Mouse (Mus musculus) layer of hippocampus, adult 2 months (tissue): ENCODE data around the gene Cope. TPM values are rescaled to one million over a fixed set of nuclear protein-coding genes. Genes with fewer than 3 reads are reported as not detected.
A peak's percentile ranks its signal among the peaks of the same experiment; 100 is the strongest.

Experiments
- DNase-seq, 2 experiments: peaks; one replicate each; pipeline ENCODE4 v3.0.0; 2022; ENCODE audit warnings: low spot score in 2 of 2
- H3K27ac ChIP-seq: fragments of 200-600 bp; 2 replicates; pipeline ENCODE4 v1.8.1; 2022
- H3K4me3 ChIP-seq: fragments of 200-600 bp; 2 replicates; pipeline ENCODE4 v1.8.1; 2022; ENCODE audit warnings: mild to moderate bottlenecking
- CTCF ChIP-seq: fragments of 200-600 bp; conservative IDR thresholded peaks from 2 replicates; pipeline ENCODE4 v1.8.1; 2022; ENCODE audit warnings: antibody characterized with exemption, mild to moderate bottlenecking, moderate library complexity
- total RNA-seq, 2 experiments: library from RNA; stranded (reverse); gene quantifications; 2 replicates each; pipeline ENCODE4 v1.2.3; 2021

Gene Cope
- total RNA-seq, 2 experiments from 2014 or later = 139 to 157 TPM

DNA sequence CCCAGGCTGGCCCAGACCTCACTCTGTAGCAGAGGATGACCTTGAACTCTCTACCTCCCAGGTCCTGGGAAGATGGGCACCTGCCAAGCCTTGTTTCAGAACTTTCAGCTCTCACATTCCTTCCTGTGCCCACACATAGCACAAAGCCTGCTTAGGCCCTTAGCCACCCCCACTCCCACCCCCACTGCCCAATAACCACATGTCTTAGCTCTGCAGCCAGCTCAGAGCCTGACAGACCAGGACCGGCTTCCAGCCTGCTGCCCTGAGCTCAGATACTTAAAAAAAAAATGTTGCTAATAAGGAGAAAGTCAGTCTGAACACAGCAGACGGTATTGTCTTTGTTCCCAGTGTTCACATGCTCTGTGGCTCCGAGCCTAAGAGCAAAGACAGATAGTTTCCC is 21.3 kb upstream of the Cope start:
- Histone ChIP-seq H3K4me3 (no peak overlapping the region), H3K27ac (peak overlapping the region; percentile 90)
- no peak for TF ChIP-seq CTCF
- peak in 1 of 2 experiments; percentile 10 for DNase-seq

DNA sequence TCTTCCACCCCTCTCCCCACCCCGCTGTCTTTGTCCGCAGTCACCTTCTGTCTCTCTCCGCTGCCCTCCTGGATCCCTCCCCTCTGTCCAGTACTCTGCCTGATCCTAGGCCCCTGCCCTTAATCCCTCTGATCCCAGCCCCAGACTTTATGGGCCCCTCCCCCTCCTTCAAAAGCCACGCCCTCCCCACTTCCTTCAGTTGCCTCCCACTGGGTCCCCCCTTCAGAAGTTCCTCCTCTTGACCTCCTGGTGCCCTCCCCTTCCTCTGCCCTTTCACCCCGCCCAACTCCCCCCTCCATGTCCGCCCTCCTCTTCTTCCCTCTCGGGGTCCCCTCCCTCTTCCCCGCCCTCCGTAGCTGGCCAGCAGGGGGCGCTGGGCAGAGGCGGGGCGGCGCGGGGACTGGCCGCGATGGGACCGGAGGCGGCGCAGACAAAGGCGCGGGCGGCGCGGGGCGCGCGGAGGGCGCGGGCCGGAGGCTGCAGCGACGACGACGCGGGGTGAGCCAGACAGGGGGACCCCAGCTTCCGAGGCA is 19.6 kb upstream of the Cope start, which contains the start of gene Homer3:
Homer3 (plus strand) TSS at position 225 of the 533 bp plus-strand sequence.
- H3K27ac ChIP-seq = peak within 1 kb of the TSS; percentile 90
- peak; percentile 82 for TF ChIP-seq CTCF
- DNase-seq = peak; percentile 78 to 84
- H3K4me3 ChIP-seq = peak within 1 kb of the TSS; percentile 81

DNA sequence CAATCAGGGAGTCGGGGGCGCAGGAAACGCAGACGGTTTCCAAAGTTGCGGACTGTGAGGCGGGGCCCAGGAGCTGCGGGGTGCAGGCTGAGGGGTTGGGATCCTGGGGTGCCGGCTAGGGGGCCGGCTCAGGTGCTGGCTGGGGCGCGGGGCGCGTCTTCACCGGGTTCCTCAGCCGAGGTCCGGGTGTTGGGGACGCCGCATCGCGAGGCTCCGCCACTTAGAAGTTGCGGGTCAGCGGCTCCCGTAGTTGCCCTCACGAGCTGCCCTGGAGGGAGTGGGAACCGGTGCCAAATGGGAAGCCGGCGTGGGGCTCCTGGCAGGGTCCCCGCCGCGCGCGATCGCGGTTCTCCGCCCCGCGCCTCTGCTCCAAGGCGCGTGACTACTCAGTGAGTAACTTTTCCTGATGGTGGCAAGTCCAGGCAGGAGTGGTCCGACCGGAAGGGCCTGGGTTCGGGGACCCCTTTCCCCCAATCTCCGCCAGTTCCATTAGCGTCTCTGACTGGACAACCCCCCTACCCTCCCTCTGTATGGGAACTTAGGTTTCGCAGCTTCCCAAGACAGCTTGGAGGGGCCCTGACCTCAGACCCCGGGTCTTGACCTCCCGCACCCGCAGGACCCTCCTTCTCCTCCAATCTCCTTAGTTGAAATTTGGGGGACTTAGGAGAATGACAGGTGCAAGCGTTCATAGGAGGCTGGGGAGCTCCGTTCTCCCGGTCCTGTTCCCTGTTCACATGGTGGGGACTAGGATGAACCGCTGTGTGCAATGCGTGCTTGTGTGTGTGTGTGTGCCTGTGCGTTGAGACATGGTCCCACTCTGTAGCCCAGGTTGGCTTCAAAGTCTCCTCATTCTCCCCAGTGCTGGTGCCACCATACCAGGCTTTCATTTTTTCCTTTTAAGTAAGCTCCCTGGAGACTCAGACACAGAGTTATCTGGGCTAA is 18.9 kb upstream of the Cope start:
- Histone ChIP-seq H3K4me3 (peak overlapping the region; percentile 81), H3K27ac (peak overlapping the region; percentile 90)
- no peak for TF ChIP-seq CTCF
- no peak for DNase-seq

DNA sequence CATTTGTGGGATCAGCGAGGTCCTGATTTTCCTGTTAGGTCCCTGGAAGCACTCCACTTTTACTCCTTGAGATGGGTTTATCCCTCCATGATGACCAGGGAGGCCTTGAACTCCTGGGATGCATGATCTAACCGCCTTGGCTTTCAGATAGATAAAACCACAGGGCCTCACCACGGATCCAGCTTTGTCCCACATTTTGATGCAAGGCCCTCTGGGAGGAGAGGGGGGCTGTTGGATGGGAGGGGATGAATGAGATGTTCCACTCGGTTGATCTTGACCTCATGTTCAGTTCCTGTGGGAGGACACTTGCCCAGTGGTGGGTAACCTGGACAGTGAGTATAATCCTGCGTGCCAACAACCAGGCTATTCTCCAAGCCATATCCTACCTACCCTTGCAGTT is 17.9 kb upstream of the Cope start:
- Histone ChIP-seq H3K4me3 (no peak overlapping the region), H3K27ac (no peak overlapping the region)
- no peak for DNase-seq
- TF ChIP-seq CTCF = no peak

DNA sequence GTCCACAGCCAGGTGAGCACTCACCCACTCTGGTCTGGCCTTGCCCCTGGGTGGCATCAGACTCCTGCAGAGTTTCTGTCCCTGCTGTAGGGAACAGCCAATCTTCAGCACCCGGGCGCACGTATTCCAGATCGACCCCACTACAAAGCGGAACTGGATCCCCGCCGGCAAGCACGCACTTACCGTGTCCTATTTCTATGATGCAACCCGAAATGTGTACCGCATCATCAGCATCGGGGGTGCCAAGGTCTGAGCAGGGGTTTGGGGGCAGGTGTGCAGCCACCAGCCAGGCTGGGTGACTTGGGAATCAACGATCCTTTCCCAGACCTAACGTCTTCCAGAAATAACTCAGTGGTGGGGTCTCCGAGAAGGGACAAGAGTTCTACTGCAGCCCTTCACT is 17.0 kb upstream of the Cope start:
- DNase-seq = no peak
- TF ChIP-seq CTCF = no peak
- H3K4me3 ChIP-seq = no peak overlapping the region
- H3K27ac ChIP-seq = no peak overlapping the region

DNA sequence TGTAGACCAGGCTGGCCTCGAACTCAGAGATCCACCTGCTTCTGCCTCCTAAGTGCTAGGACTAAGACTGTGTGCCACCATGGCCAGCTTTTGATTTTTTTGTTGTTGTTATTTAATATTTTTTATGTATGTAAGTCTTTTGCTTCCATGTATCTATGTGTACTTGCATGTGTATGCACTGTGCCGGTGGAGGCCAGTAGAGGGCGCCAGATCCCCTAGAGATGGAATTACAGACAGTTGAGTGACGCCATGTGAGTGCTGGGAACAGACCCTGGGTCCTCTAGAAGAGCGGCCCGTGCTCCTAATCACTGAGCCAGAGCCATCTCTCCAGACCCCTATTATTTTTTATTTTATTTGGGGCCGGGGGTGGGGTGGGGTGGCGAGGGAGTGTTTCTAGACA is 15.6 kb upstream of the Cope start:
- no peak overlapping the region for H3K27ac ChIP-seq
- no peak for DNase-seq
- H3K4me3 ChIP-seq = no peak overlapping the region
- peak; percentile 63 for TF ChIP-seq CTCF

DNA sequence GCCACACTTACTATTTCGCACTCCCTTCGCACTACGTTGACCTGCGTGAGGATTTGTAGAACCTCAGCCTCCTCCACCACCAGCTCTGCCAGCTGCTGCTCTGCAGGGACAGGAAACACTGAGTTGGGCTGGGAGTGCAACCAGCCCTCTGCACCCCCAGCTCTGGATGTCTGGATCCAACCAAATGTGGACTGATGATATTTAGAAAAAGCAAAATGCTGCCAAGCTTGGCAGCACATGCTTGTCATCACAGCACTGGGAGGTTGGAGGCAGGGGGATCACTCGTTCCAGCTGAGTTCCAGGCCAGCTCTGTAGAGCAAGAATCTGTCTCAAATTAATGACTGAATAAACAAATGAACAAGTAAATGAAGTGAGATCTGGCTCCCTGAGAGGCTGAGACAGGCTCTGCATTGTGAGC is 8.3 kb upstream of the Cope start:
- no peak overlapping the region for H3K4me3 ChIP-seq
- DNase-seq = peak; percentile 51 to 67
- TF ChIP-seq CTCF = no peak
- peak overlapping the region; percentile 86 for H3K27ac ChIP-seq

DNA sequence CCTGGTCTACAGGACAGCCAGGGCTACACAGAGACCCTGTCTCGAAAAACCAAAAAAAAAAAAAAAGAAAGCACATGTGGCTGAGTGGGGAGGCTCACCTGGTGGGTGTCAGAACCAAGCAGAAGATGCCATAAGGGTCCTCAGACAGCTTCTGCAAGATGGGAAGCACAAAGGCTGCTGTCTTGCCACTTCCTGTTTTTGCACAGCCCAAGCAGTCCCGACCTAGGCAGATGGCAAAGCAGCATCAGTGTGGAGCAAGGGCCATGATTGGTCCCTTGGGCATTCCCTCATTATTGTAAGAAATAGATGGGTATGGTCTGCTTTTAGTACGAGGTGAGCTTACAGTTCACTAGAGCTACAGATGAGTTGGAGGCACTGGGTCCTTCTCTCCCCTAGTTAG is 1.4 kb upstream of the Cope start:
- H3K4me3 ChIP-seq = no peak overlapping the region
- no peak for TF ChIP-seq CTCF
- no peak overlapping the region for H3K27ac ChIP-seq
- no peak for DNase-seq

DNA sequence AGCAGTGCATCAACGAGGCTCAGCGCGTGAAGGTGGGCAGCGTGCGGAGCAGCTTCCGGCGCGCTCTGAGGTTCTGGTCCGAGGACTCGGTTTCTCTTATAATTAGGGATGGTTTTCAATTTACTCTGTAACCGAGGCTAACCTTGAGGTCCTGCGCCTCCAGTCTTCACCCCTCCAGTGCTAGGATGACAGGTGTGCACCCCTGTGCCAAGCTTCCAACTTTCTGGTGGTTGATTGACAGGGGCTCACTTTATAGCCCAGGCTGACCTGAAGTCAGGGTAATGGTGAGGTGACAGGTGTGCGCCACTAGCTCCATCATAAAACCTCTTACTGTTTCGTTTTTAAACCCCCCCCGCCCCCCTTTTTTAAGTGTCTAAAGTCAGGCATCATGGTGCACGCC is 583 bp downstream of the Cope start:
- no peak for DNase-seq
- Histone ChIP-seq H3K4me3 (peak overlapping the region; percentile 81), H3K27ac (peak overlapping the region; percentile 93)
- TF ChIP-seq CTCF = no peak

DNA sequence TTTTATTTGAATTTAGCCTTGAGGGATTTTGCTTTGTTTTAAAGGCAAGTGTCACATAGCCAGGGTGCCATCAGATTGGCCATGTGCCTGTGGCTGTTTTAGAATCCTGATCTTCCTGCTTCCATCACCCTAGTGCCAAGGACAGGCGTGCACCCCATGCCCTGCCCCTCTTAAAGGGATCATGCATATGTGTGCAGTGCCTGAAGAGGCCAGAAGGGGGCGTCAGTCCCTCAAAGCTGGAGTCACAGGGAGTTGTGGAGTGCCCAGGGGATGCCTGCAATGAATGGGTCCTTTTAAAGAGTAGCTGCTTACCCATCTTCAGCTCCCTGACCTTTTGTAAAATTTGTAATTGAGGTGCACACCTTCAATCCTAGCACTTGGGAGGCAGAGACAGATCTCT is 7.0 kb downstream of the Cope start:
- peak; percentile 81 for TF ChIP-seq CTCF
- Histone ChIP-seq H3K4me3 (no peak overlapping the region), H3K27ac (no peak overlapping the region)
- DNase-seq = no peak

DNA sequence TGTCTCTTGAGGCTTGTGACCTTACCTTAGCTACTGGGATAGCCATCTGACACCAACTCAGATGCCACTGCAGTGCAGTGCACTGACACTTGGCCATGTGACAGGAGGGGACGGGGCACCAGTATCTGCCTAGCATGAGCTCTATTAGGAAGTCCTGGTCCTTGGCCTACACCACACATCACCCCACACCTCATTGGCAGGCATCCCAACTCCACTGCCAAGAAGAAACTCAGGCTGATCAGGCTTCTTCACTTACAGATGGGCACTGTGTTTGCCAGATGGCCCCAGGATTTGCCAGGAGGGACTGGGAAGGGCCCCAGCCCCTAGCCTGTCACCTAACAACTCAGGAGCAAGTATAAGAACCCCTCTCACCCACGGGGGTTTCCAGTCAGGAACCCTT is 11.1 kb downstream of the Cope start:
- DNase-seq = no peak
- TF ChIP-seq CTCF = no peak
- Histone ChIP-seq H3K27ac (no peak overlapping the region), H3K4me3 (no peak overlapping the region)

DNA sequence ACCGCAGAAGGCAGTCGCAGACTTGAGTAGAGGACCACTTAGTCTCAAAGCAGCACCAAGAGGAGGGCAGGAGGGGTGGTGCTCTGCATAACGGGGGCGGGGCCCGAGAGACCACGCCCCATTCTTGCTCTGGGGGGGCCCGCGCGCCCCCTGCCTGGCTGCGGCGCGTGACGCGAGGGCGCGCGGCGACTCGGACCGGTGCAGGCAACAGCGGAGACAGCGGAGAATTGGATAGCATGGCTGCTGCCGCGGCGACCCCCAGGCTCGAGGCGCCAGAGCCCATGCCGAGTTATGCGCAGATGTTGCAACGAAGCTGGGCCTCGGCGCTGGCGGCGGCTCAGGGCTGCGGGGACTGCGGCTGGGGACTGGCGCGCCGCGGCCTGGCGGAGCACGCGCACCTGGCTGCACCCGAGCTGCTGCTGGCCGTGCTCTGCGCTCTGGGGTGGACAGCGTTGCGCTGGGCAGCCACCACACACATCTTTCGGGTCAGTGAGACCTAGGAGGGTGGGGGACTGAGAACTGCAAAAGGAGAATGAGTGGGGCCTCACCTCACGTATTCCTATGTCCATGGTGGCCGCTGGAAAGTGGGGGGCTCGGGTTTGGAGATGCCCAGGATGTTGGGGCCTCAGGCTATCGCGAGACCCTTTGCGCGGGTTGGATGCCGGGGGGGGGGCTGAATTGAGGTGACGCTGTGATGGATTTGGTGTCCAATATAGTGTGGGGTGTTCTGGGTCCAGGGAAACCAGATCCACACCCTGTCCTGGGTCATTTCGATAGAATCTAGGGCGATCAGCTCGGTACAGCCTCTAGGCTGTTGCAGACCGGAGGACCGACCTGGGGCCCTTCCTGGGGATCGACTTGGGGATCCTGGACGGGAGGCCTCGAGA is 13.5 kb downstream of the Cope start, which contains the start of gene Cers1:
Cers1 (plus strand) TSS at position 152 of the 887 bp plus-strand sequence.
- no peak for TF ChIP-seq CTCF
- peak within 1 kb of the TSS; percentile 99 for H3K27ac ChIP-seq
- peak; percentile 82 to 86 for DNase-seq
- H3K4me3 ChIP-seq = peak within 1 kb of the TSS; percentile 91
